Mouse (Mus musculus) limb, embryonic 15.5 days (tissue): ENCODE data around the gene Nphp4. TPM values are rescaled to one million over a fixed set of nuclear protein-coding genes. Genes with fewer than 3 reads are reported as not detected.

Source experiments
- ATAC-seq: fragments of 200-750 bp; cut with Nextera tagmentation; 2 replicates; pipeline ENCODE4 v1.8.0; 2017; ENCODE audit warnings: low read depth, moderate TSS enrichment; ENCODE audit not compliant: insufficient number of reproducible peaks, low FRiP score, low TSS enrichment
- H3K27ac ChIP-seq: fragments of 300-500 bp; sonication (generic); 2 replicates; pipeline ENCODE4 v1.5.1; 2015; ENCODE audit warnings: moderate library complexity, mild to moderate bottlenecking, inconsistent platforms
- H3K27me3 ChIP-seq: fragments of 300-500 bp; sonication (generic); 2 replicates; pipeline ENCODE4 v1.6.1; 2015; ENCODE audit warnings: inconsistent platforms
- H3K36me3 ChIP-seq: fragments of 300-500 bp; sonication (generic); 2 replicates; pipeline ENCODE4 v1.6.1; 2015; ENCODE audit warnings: inconsistent platforms
- H3K4me1 ChIP-seq: fragments of 300-500 bp; sonication (generic); 2 replicates; pipeline ENCODE4 v1.6.1; 2015; ENCODE audit warnings: inconsistent platforms
- H3K4me2 ChIP-seq: fragments of 300-500 bp; sonication (generic); 2 replicates; pipeline ENCODE4 v1.6.1; 2015; ENCODE audit warnings: mild to moderate bottlenecking, inconsistent platforms
- H3K4me3 ChIP-seq: fragments of 300-500 bp; sonication (generic); 2 replicates; pipeline ENCODE4 v1.5.1; 2015; ENCODE audit warnings: mild to moderate bottlenecking, inconsistent platforms
- H3K9ac ChIP-seq: fragments of 300-500 bp; sonication (generic); 2 replicates; pipeline ENCODE4 v1.6.1; 2015; ENCODE audit warnings: inconsistent platforms
- H3K9me3 ChIP-seq: fragments of 300-500 bp; sonication (generic); 2 replicates; pipeline ENCODE4 v1.6.1; 2016; ENCODE audit warnings: inconsistent platforms
- WGBS: fragments of 180-500 bp; shearing (Covaris S2); methylation state at CpG from one replicate; pipeline ENCODE4 v1.1.7; 2015; 5-methylcytosine and 5-hydroxymethylcytosine counted together
- polyA plus RNA-seq: library from polyadenylated mRNA; unstranded; fragments of >200 nt; fragmentation: Nextera tagmentation; extraction: Ambion mirVana; gene quantifications from 2 replicates; pipeline ENCODE4 v1.2.1, GENCODE M21; 2015

Nphp4 gene
- polyA plus RNA-seq, 1 experiment from 2014 or later = 2.3 TPM

DNA sequence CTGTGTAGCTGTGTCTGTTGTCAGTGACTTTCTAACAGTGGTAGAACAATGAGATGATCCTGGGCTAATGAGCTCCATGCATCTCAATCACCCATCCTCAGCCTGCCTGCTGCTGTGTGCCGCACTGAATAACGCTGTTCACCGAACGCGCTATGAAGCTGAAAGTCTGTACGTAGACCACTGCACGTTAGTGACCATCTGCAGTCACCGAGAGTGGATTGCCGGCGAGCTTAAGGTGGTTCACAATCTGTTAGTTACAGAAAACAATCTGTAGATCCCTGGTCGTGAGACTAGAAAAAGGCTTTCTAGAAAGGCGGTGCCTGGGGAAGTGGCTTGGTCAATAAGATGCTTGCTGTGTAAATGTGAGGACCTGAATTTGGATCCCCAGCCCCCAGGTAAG is 22.4 kb upstream of the Nphp4 start:
- WGBS = 87% methylated on average over 12 of the region's 12 CpGs
- ATAC-seq = no peak
- no peak overlapping the region for H3K9ac ChIP-seq
- H3K9me3 ChIP-seq = no peaks in the 10 kb centered on the region
- H3K4me2 ChIP-seq = no peak overlapping the region
- H3K4me1 ChIP-seq = no peaks in the 10 kb centered on the region
- H3K4me3 ChIP-seq = no peak overlapping the region
- H3K27ac ChIP-seq = no peak overlapping the region
- no peaks in the 10 kb centered on the region for H3K36me3 ChIP-seq
- H3K27me3 ChIP-seq = no peaks in the 10 kb centered on the region

- Histone ChIP-seq H3K27ac (no peak overlapping the region), H3K4me1 (no peaks in the 10 kb centered on the region), H3K36me3 (no peaks in the 10 kb centered on the region), H3K9ac (no peak overlapping the region), H3K9me3 (no peaks in the 10 kb centered on the region), H3K4me2 (no peak overlapping the region), H3K27me3 (no peaks in the 10 kb centered on the region), H3K4me3 (no peak overlapping the region)
- WGBS = 65% methylated on average over 18 of the region's 18 CpGs
- ATAC-seq = no peak
Observed at GRCm38 (mm10) chr4:152456609-152457008, 19.9 kb upstream of the Nphp4 start.

- WGBS = 82% methylated on average over 4 of the region's 4 CpGs
- no peak for ATAC-seq
- H3K4me3 ChIP-seq = no peak overlapping the region
- no peaks in the 10 kb centered on the region for H3K27me3 ChIP-seq
- H3K36me3 ChIP-seq = no peaks in the 10 kb centered on the region
- no peaks in the 10 kb centered on the region for H3K4me1 ChIP-seq
- no peak overlapping the region for H3K4me2 ChIP-seq
- no peaks in the 10 kb centered on the region for H3K9me3 ChIP-seq
- H3K27ac ChIP-seq = no peak overlapping the region
- no peak overlapping the region for H3K9ac ChIP-seq
Observed at GRCm38 (mm10) chr4:152457673-152458072, 18.8 kb upstream of the Nphp4 start.

- H3K27ac ChIP-seq = no peak overlapping the region
- no peak overlapping the region for H3K4me2 ChIP-seq
- H3K9me3 ChIP-seq = no peaks in the 10 kb centered on the region
- H3K27me3 ChIP-seq = no peaks in the 10 kb centered on the region
- H3K36me3 ChIP-seq = no peaks in the 10 kb centered on the region
- H3K4me3 ChIP-seq = no peak overlapping the region
- no peaks in the 10 kb centered on the region for H3K4me1 ChIP-seq
- no peak for ATAC-seq
- WGBS = 83% methylated on average over 12 of the region's 12 CpGs
- no peak overlapping the region for H3K9ac ChIP-seq
Observed at GRCm38 (mm10) chr4:152462516-152462915, 14.0 kb upstream of the Nphp4 start.

- Histone ChIP-seq H3K4me3 (no peak overlapping the region), H3K9me3 (no peaks in the 10 kb centered on the region), H3K9ac (no peak overlapping the region), H3K27ac (no peak overlapping the region), H3K4me2 (no peak overlapping the region), H3K4me1 (no peaks in the 10 kb centered on the region), H3K27me3 (no peaks in the 10 kb centered on the region), H3K36me3 (no peaks in the 10 kb centered on the region)
- ATAC-seq = no peak
- WGBS = 85% methylated on average over 9 of the region's 9 CpGs
Observed at GRCm38 (mm10) chr4:152463147-152463546, 13.4 kb upstream of the Nphp4 start.

DNA sequence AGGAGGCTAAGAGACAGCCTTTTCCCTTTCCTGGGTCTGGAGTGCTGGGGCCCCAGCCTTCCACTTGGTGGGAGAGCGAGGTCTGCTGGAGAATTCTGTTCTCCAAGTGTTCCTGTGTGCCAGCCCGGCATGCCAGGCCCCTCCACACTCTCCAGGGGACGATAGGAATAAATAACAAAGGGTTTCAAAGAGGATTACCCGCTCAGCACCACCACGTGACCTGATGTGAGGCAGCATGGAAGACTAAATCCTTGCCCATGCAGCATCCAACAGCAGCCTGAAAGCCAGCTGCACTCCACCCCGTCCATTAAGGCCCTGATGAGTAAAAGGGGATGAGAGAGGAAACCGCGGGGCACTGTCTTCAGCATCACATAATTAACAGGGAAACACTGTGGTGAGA is 11.4 kb upstream of the Nphp4 start:
- Histone ChIP-seq H3K4me3 (no peak overlapping the region), H3K4me1 (no peaks in the 10 kb centered on the region), H3K9me3 (no peaks in the 10 kb centered on the region), H3K9ac (no peak overlapping the region), H3K27ac (no peak overlapping the region), H3K4me2 (no peak overlapping the region), H3K27me3 (no peaks in the 10 kb centered on the region), H3K36me3 (no peaks in the 10 kb centered on the region)
- ATAC-seq = no peak
- WGBS = 42% methylated on average over 8 of the region's 8 CpGs

DNA sequence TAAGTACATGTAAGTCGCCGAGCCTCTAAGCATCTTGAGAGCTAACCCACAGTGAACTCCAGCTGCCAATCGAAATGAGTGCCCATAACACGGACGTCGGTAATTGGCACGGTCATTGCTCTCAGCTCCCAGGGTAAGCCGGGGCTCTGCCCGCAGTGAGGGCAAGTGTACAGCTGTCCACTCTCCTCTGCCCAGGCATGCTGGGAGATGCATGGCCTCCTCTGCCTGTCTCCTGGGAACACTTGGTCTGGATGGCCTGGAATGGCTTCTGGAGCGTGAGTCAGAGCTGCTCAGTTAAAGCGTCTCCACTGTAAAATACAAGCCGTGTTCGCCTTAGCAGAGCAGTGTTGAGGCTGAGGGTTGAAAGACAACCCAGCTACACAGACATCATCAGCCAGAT is 9.9 kb upstream of the Nphp4 start:
- H3K36me3 ChIP-seq = no peaks in the 10 kb centered on the region
- no peaks in the 10 kb centered on the region for H3K4me1 ChIP-seq
- H3K9ac ChIP-seq = no peak overlapping the region
- no peak overlapping the region for H3K4me2 ChIP-seq
- H3K9me3 ChIP-seq = no peaks in the 10 kb centered on the region
- no peak for ATAC-seq
- H3K4me3 ChIP-seq = no peak overlapping the region
- 78% methylated on average over 13 of the region's 13 CpGs for WGBS
- no peak overlapping the region for H3K27ac ChIP-seq
- H3K27me3 ChIP-seq = no peaks in the 10 kb centered on the region

- Histone ChIP-seq H3K4me2 (no peak overlapping the region), H3K27me3 (no peaks in the 10 kb centered on the region), H3K9ac (no peak overlapping the region), H3K9me3 (peaks cover 5% of the 10 kb centered on the region; the same call in 1 of the 2 replicates), H3K36me3 (no peaks in the 10 kb centered on the region), H3K27ac (no peak overlapping the region), H3K4me1 (no peaks in the 10 kb centered on the region), H3K4me3 (no peak overlapping the region)
- 75% methylated on average over 6 of the region's 6 CpGs for WGBS
- ATAC-seq = no peak
Observed at GRCm38 (mm10) chr4:152467951-152468350, 8.6 kb upstream of the Nphp4 start.

- 0 out of 2 replicates have a peak overlapping the region, but pooled peaks have one; percentile 78 for H3K4me2 ChIP-seq
- H3K9ac ChIP-seq = no peak overlapping the region
- H3K4me3 ChIP-seq = no peak overlapping the region
- peaks cover 21% of the 10 kb centered on the region for H3K27me3 ChIP-seq
- no peak overlapping the region for H3K27ac ChIP-seq
- 78% methylated on average over 7 of the region's 7 CpGs for WGBS
- H3K36me3 ChIP-seq = no peaks in the 10 kb centered on the region
- no peak for ATAC-seq
- H3K9me3 ChIP-seq = peaks cover 5% of the 10 kb centered on the region; the same call in 1 of the 2 replicates
- H3K4me1 ChIP-seq = peaks cover 21% of the 10 kb centered on the region
Observed at GRCm38 (mm10) chr4:152475941-152476340, 565 bp upstream of the Nphp4 start.

GRCm38 (mm10) chr4:152477106-152477465 is 580 bp downstream of the Nphp4 start:
- Histone ChIP-seq H3K4me2 (peak overlapping the region; percentile 78), H3K4me3 (peak overlapping the region; percentile 81), H3K9me3 (peaks cover 5% of the 10 kb centered on the region; the same call in 1 of the 2 replicates), H3K27ac (no peak overlapping the region), H3K27me3 (peaks cover 21% of the 10 kb centered on the region), H3K4me1 (peaks cover 21% of the 10 kb centered on the region), H3K36me3 (no peaks in the 10 kb centered on the region), H3K9ac (peak overlapping the region; percentile 51)
- under 1% methylated on average over 17 of the region's 21 CpGs for WGBS
- ATAC-seq = peak; percentile 22; the same call in 1 of the 2 replicates

DNA sequence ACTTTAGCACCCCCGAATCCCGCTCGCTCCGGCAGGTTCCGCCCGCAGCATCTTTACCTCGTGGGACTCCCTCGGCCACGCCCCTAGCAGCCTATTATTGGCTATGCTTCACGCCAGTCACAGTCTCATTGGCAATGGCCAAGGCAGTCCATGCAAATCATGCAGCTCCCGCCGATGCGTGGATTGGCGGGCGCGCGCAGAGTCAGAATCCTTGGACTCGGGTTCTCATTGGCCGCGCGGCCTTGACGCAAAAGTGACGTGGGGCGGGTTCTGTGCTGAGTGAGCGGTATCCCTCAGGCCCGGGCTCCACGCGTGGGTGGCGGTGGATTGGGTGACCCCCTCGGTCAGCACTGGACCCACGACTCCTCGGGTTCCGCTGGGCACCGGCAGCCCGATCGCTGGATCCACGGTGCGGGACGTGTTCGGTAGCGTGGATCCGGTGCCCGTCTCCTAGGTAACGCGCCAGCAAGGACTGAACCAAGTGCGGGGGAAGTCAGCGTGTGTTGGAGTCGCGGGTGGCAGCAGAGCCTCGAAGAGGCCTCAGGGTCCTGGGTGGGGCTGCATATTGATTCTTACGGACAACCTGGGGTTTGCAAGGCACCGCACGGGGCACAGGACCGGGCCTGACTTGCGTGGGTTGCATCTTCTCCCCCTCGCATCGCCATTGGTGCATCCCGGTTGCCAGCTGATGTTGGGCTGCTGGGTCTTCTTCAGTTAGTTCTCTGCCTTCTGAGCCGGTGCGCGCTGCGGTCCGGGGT is 1.1 kb downstream of the Nphp4 start, which contains the start of gene Kcnab2:
Gene Kcnab2, minus strand, starts transcription at position 406 of the 758 bp plus-strand sequence.
- Histone ChIP-seq H3K4me2 (peak within 1 kb of the TSS; percentile 78), H3K9me3 (0 out of 2 replicates have a peak, but pooled peaks cover under 1% of the 10 kb centered on the region), H3K4me3 (peak within 1 kb of the TSS; percentile 81), H3K36me3 (no peaks in the 10 kb centered on the region), H3K27me3 (peaks cover 21% of the 10 kb centered on the region), H3K9ac (peak within 1 kb of the TSS; percentile 76), H3K27ac (peak within 1 kb of the TSS; percentile 86), H3K4me1 (peaks cover 21% of the 10 kb centered on the region)
- peak; percentile 92 for ATAC-seq
- WGBS = under 1% methylated on average over 63 of the region's 63 CpGs

DNA sequence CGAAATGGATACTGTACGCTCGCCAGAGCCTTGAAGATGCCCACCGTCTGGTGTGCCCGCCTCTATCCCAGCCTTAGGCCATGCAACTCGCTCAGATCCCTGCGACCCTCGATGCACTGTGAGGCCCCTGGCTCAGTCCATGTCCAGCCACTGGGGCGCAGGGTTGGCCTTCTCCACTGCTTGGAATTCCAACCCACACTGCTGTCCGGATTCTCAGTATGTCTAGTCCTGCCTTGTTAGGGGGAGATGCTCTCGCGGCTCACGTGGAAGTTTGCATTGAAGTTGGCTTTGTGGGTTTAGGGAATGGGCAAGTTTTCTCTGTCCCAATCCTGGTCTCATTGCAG is 1.7 kb downstream of the Nphp4 start:
- WGBS = under 1% methylated on average over 13 of the region's 13 CpGs
- Histone ChIP-seq H3K27ac (no peak overlapping the region), H3K9ac (peak overlapping the region; percentile 76), H3K9me3 (no peaks in the 10 kb centered on the region), H3K36me3 (no peaks in the 10 kb centered on the region), H3K4me3 (peak overlapping the region; percentile 81), H3K4me1 (peaks cover 21% of the 10 kb centered on the region), H3K27me3 (peaks cover 21% of the 10 kb centered on the region), H3K4me2 (peak overlapping the region; percentile 78)
- ATAC-seq = no peak
